Comparison of ENCODE assay signal across 22 mouse cellular contexts in the genomic region with DNA sequence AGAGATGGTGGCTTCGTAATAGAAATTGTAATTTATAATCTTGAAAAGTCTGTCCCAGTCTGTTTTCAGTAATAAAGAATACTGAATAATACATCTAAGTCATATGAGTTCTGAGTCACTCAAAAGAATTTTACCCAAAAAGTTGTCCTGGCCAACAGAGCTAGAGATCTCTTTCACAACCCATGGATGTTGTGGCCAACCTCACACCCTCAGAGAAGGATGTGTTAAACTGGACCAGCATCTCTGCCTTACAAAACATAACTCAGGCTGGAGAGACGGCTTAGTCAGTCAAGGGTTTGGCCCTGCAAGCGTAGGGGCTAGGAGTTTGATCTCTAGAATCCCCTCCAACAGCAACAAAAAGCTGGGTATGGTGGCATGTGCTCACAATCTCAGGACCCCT.
DNase-seq lines count a peak whose midpoint lies in the region; ATAC-seq and TF ChIP-seq lines count a peak whose summit lies in the region.
"Had no signal": no experiment of that assay in that cellular context is flagged by ENCODE, and none has a peak within 500 bp of the region (broad histone marks: within the 10 kb centered on the region; RNA-seq: fewer than 3 reads in every experiment).

No protein-coding gene starts in this region.

- no peak overlapping the region for H3K4me2 ChIP-seq in heart, embryonic 12.5 days
- H3K4me2 ChIP-seq in hindbrain, embryonic 14.5 days (replicated peaks), result no peak overlapping the region
- H3K4me2 ChIP-seq: embryonic facial prominence, embryonic 15.5 days; forebrain, embryonic 12.5 days; heart, embryonic 11.5 days; hindbrain, embryonic 12.5 days; kidney, embryonic 15.5 days had no signal

- no peak overlapping the region for H3K4me3 ChIP-seq in heart, embryonic 12.5 days
- H3K4me3 ChIP-seq in embryonic fibroblast, embryonic 13.5 days (ENCODE audit: insufficient read depth, low read length), result no peak overlapping the region
- H3K4me3 ChIP-seq in hindbrain, embryonic 14.5 days (replicated peaks; ENCODE audit: low read length), result no peak overlapping the region
- H3K4me3 ChIP-seq: embryonic facial prominence, embryonic 15.5 days; forebrain, embryonic 12.5 days; gastrocnemius, adult 2 months; hindbrain, embryonic 12.5 days; kidney, embryonic 15.5 days had no signal

- no peaks in the 10 kb centered on the region for H3K9me3 ChIP-seq in heart, embryonic 12.5 days (replicated peaks)
- no peaks in the 10 kb centered on the region for H3K9me3 ChIP-seq in hindbrain, embryonic 14.5 days (ENCODE audit: control insufficient read depth, low read length)
- H3K9me3 ChIP-seq: embryonic facial prominence, embryonic 15.5 days; forebrain, embryonic 12.5 days; hindbrain, embryonic 12.5 days; kidney, embryonic 15.5 days had no signal

- no peak for TF ChIP-seq POLR2A in embryonic fibroblast, embryonic 13.5 days (IDR thresholded peaks at IDR 0.05; ENCODE audit: low read depth, low read length)

- ATAC-seq in heart, embryonic 12.5 days (ENCODE audit: insufficient number of reproducible peaks, low FRiP score), result no peak
- no peak for ATAC-seq in hindbrain, embryonic 14.5 days (ENCODE audit: low FRiP score)
- ATAC-seq: forebrain, embryonic 16.5 days; hindbrain, postnatal 0 days had no signal

- H3K9ac ChIP-seq in heart, embryonic 12.5 days, result no peak overlapping the region
- no peak overlapping the region for H3K9ac ChIP-seq in hindbrain, embryonic 14.5 days
- H3K9ac ChIP-seq: embryonic facial prominence, embryonic 15.5 days; forebrain, embryonic 12.5 days; hindbrain, embryonic 12.5 days; kidney, embryonic 15.5 days had no signal

- DNase-seq in adrenal gland, adult 2 months, result peak; percentile 61
- no peak for DNase-seq in adrenal gland, postnatal 25 days
- DNase-seq in heart, adult 11 months, result peak; percentile 93
- DNase-seq in 3134 (ENCODE audit: extremely low read depth, insufficient read length, low spot score), result peak; percentile 30
- DNase-seq in c-Kit-positive CD71-positive TER-119-positive erythroid progenitor cells, embryonic 14.5 days (ENCODE audit: low spot score), result no peak
- DNase-seq in hindbrain, embryonic 14.5 days (ENCODE audit: low spot score), result no peak
- DNase-seq: cerebellum, adult 2 months; cerebellum, postnatal 10 days; embryo, embryonic 11 days; gastrocnemius, adult 2 months; gastrocnemius, postnatal 36 days; heart, postnatal 36 days; kidney, adult 11 months had no signal

- peaks cover 10% of the 10 kb centered on the region for H3K4me1 ChIP-seq in heart, embryonic 12.5 days (replicated peaks)
- peaks cover 5% of the 10 kb centered on the region for H3K4me1 ChIP-seq in embryonic fibroblast, embryonic 13.5 days (ENCODE audit: control insufficient read depth, insufficient read depth, low read length)
- peaks cover 20% of the 10 kb centered on the region for H3K4me1 ChIP-seq in hindbrain, embryonic 14.5 days (replicated peaks; ENCODE audit: control insufficient read depth, insufficient read depth, low read length)

- 0 out of 2 replicates have a peak, but pooled peaks cover 5% of the 10 kb centered on the region for H3K36me3 ChIP-seq in heart, embryonic 12.5 days
- no peaks in the 10 kb centered on the region for H3K36me3 ChIP-seq in hindbrain, embryonic 14.5 days (replicated peaks; ENCODE audit: control insufficient read depth, insufficient read depth)
- H3K36me3 ChIP-seq: embryonic facial prominence, embryonic 15.5 days; forebrain, embryonic 12.5 days; hindbrain, embryonic 12.5 days had no signal

- H3K27me3 ChIP-seq in heart, embryonic 12.5 days (replicated peaks), result no peaks in the 10 kb centered on the region
- H3K27me3 ChIP-seq in hindbrain, embryonic 14.5 days (ENCODE audit: control insufficient read depth, insufficient read depth, low read length), result no peaks in the 10 kb centered on the region
- H3K27me3 ChIP-seq: embryonic facial prominence, embryonic 15.5 days; forebrain, embryonic 12.5 days; hindbrain, embryonic 12.5 days; kidney, embryonic 15.5 days had no signal

- WGBS in heart, embryonic 12.5 days, result 77% methylated on average over 3 of the region's 3 CpGs
- WGBS in hindbrain, embryonic 14.5 days, result 84% methylated on average over 3 of the region's 3 CpGs

- no peak for TF ChIP-seq CTCF in embryonic fibroblast, embryonic 13.5 days (IDR thresholded peaks at IDR 0.05; ENCODE audit: borderline replicate concordance, insufficient read depth, low read length)

- no peak overlapping the region for H3K27ac ChIP-seq in heart, embryonic 12.5 days (ENCODE audit: poor library complexity, severe bottlenecking)
- peak overlapping the region; percentile 55 for H3K27ac ChIP-seq in embryonic fibroblast, embryonic 13.5 days (ENCODE audit: insufficient read depth, low read length)
- no peak overlapping the region for H3K27ac ChIP-seq in hindbrain, embryonic 14.5 days
- H3K27ac ChIP-seq: embryonic facial prominence, embryonic 15.5 days; forebrain, embryonic 12.5 days; gastrocnemius, adult 2 months; hindbrain, embryonic 12.5 days; hindbrain, postnatal 0 days; kidney, embryonic 15.5 days had no signal

Comparison
In these comparisons a context has a peak if more than half of its experiments do, and no peak if none do; other contexts are left out.
1. DNase-seq: peak in adrenal gland, adult 2 months (single experiment), heart, adult 11 months (single experiment) and 3134 (single experiment); none in adrenal gland, postnatal 25 days (single experiment), c-Kit-positive CD71-positive TER-119-positive erythroid progenitor cells, embryonic 14.5 days (single experiment) and hindbrain, embryonic 14.5 days (single experiment).